Mouse (Mus musculus) kidney, embryonic 15.5 days (tissue): Measurements from ENCODE around the gene Zfp619. TPM values are rescaled to one million over a fixed set of nuclear protein-coding genes. Genes with fewer than 3 reads are reported as not detected.
"Not testable (repeated sequence)": the region's sequence is repeated elsewhere in the genome, so short reads cannot be mapped to it uniquely, and the experiment has no call there.

ENCODE experiments used
- ATAC-seq: fragments of 200-750 bp; cut with Nextera tagmentation; replicated peaks from 2 replicates; pipeline ENCODE4 v1.8.0; 2017; ENCODE audit warnings: moderate TSS enrichment; ENCODE audit not compliant: low FRiP score
- H3K27ac ChIP-seq: fragments of 300-500 bp; sonication (generic); 2 replicates; pipeline ENCODE4 v1.5.1; 2015; ENCODE audit warnings: mild to moderate bottlenecking, inconsistent platforms
- H3K27me3 ChIP-seq: fragments of 300-500 bp; sonication (generic); 2 replicates; pipeline ENCODE4 v1.6.1; 2015; ENCODE audit warnings: inconsistent platforms
- H3K36me3 ChIP-seq: fragments of 300-500 bp; sonication (generic); 2 replicates; pipeline ENCODE4 v1.6.1; 2015; ENCODE audit warnings: inconsistent platforms
- H3K4me1 ChIP-seq: fragments of 300-500 bp; sonication (generic); 2 replicates; pipeline ENCODE4 v1.6.1; 2015; ENCODE audit warnings: inconsistent platforms
- H3K4me2 ChIP-seq: fragments of 300-500 bp; sonication (generic); 2 replicates; pipeline ENCODE4 v1.6.1; 2015; ENCODE audit warnings: moderate library complexity, mild to moderate bottlenecking, inconsistent platforms
- H3K4me3 ChIP-seq: fragments of 300-500 bp; sonication (generic); replicated peaks from 2 replicates; pipeline ENCODE4 v1.5.1; 2015; ENCODE audit warnings: mild to moderate bottlenecking, inconsistent platforms
- H3K9ac ChIP-seq: fragments of 300-500 bp; sonication (generic); 2 replicates; pipeline ENCODE4 v1.6.1; 2015; ENCODE audit warnings: mild to moderate bottlenecking, inconsistent platforms
- H3K9me3 ChIP-seq: fragments of 300-500 bp; sonication (generic); replicated peaks from 2 replicates; pipeline ENCODE4 v1.6.1; 2016; ENCODE audit warnings: inconsistent platforms
- WGBS: fragments of 180-500 bp; shearing (Covaris S2); methylation state at CpG from one replicate; pipeline ENCODE4 v1.1.7; 2015; ENCODE audit warnings: mixed read lengths; 5-methylcytosine and 5-hydroxymethylcytosine counted together
- polyA plus RNA-seq: library from polyadenylated mRNA; unstranded; fragments of >200 nt; fragmentation: Nextera tagmentation; extraction: Ambion mirVana; gene quantifications from 2 replicates; pipeline ENCODE4 v1.2.1, GENCODE M21; 2015

Gene Zfp619
- polyA plus RNA-seq, 1 experiment from 2014 or later: 1.8 TPM

GRCm38 (mm10) chr7:39545134-39545533, 27.6 kb downstream of the Zfp619 start:
- peaks cover 16% of the 10 kb centered on the region for H3K4me1 ChIP-seq
- peak overlapping the region; percentile 95 for H3K27ac ChIP-seq
- ATAC-seq: no peak
- 37% methylated on average over 10 of the region's 10 CpGs for WGBS
- H3K36me3 ChIP-seq: no peaks in the 10 kb centered on the region
- peak overlapping the region; percentile 63 for H3K4me2 ChIP-seq
- peak overlapping the region; percentile 69 for H3K9ac ChIP-seq
- H3K4me3 ChIP-seq: peak overlapping the region; percentile 61
- H3K27me3 ChIP-seq: no peaks in the 10 kb centered on the region
- H3K9me3 ChIP-seq: no peaks in the 10 kb centered on the region

GRCm38 (mm10) chr7:39549336-39549735, 31.8 kb downstream of the Zfp619 start:
- no peak for ATAC-seq

GRCm38 (mm10) chr7:39551976-39552891, 34.7 kb downstream of the Zfp619 start:
- H3K9ac ChIP-seq: peak overlapping the region; percentile 66
- 3% methylated on average over 52 of the region's 52 CpGs for WGBS
- peak overlapping the region; percentile 61 for H3K4me2 ChIP-seq
- peak overlapping the region; percentile 83 for H3K4me3 ChIP-seq
- H3K36me3 ChIP-seq: peaks cover 19% of the 10 kb centered on the region
- H3K27ac ChIP-seq: peak overlapping the region; percentile 97
- peaks cover 10% of the 10 kb centered on the region for H3K4me1 ChIP-seq
- no peaks in the 10 kb centered on the region for H3K9me3 ChIP-seq
- ATAC-seq: peak; percentile 100
- H3K27me3 ChIP-seq: no peaks in the 10 kb centered on the region

More at GRCm38 (mm10) chr7:39549336-39549735, 31.8 kb downstream of the Zfp619 start:
- Histone ChIP-seq H3K4me3 (no peak overlapping the region), H3K36me3 (no peaks in the 10 kb centered on the region), H3K9me3 (no peaks in the 10 kb centered on the region), H3K27ac (no peak overlapping the region), H3K4me1 (peaks cover 14% of the 10 kb centered on the region), H3K27me3 (no peaks in the 10 kb centered on the region), H3K9ac (no peak overlapping the region), H3K4me2 (no peak overlapping the region)
- 86% methylated on average over 2 of the region's 2 CpGs for WGBS

- H3K27me3 ChIP-seq: no peaks in the 10 kb centered on the region
- H3K9ac ChIP-seq: peak overlapping the region; percentile 66
- H3K36me3 ChIP-seq: peaks cover 26% of the 10 kb centered on the region
- H3K4me1 ChIP-seq: peaks cover 10% of the 10 kb centered on the region
- peak overlapping the region; percentile 83 for H3K4me3 ChIP-seq
- no peaks in the 10 kb centered on the region for H3K9me3 ChIP-seq
- peak overlapping the region; percentile 97; the same call in 1 of the 2 replicates for H3K27ac ChIP-seq
- whole genome bisulfite sequencing: 6% methylated on average over 5 of the region's 5 CpGs
- ATAC-seq: no peak
- H3K4me2 ChIP-seq: peak overlapping the region; percentile 61
These were observed 35.4 kb downstream of the Zfp619 start for GRCm38 (mm10) chr7:39552993-39553392.

- Histone ChIP-seq H3K27me3 (no peaks in the 10 kb centered on the region), H3K36me3 (peaks cover 33% of the 10 kb centered on the region), H3K9ac (no peak overlapping the region), H3K9me3 (no peaks in the 10 kb centered on the region), H3K4me1 (peaks cover 10% of the 10 kb centered on the region), H3K27ac (no peak overlapping the region), H3K4me2 (no peak overlapping the region), H3K4me3 (no peak overlapping the region)
- ATAC-seq: no peak
- WGBS: 76% methylated on average over 4 of the region's 4 CpGs
These were observed 36.3 kb downstream of the Zfp619 start for GRCm38 (mm10) chr7:39553871-39554270.

GRCm38 (mm10) chr7:39580066-39580465, 62.5 kb downstream of the Zfp619 start:
- WGBS: 73% methylated on average over 2 of the region's 2 CpGs
- no peak overlapping the region for H3K4me2 ChIP-seq
- H3K9ac ChIP-seq: no peak overlapping the region
- no peak overlapping the region for H3K27ac ChIP-seq
- H3K9me3 ChIP-seq: no peaks in the 10 kb centered on the region
- H3K4me3 ChIP-seq: no peak overlapping the region
- ATAC-seq: no peak
- H3K4me1 ChIP-seq: no peaks in the 10 kb centered on the region
- H3K36me3 ChIP-seq: no peaks in the 10 kb centered on the region
- H3K27me3 ChIP-seq: no peaks in the 10 kb centered on the region

GRCm38 (mm10) chr7:39580601-39581000, 63.0 kb downstream of the Zfp619 start:
- WGBS: 87% methylated on average over 2 of the region's 2 CpGs
- no peak overlapping the region for H3K4me3 ChIP-seq
- no peaks in the 10 kb centered on the region for H3K27me3 ChIP-seq
- no peak overlapping the region for H3K4me2 ChIP-seq
- no peak for ATAC-seq
- H3K9ac ChIP-seq: no peak overlapping the region
- no peak overlapping the region for H3K27ac ChIP-seq
- H3K36me3 ChIP-seq: no peaks in the 10 kb centered on the region
- no peaks in the 10 kb centered on the region for H3K9me3 ChIP-seq
- no peaks in the 10 kb centered on the region for H3K4me1 ChIP-seq

- ATAC-seq, H3K27me3 ChIP-seq, H3K4me3 ChIP-seq, H3K36me3 ChIP-seq, H3K9ac ChIP-seq, H3K4me1 ChIP-seq, H3K4me2 ChIP-seq, H3K27ac ChIP-seq, H3K9me3 ChIP-seq: not testable (repeated sequence)
- 76% methylated on average over 6 of the region's 6 CpGs for WGBS
These were observed 69.3 kb downstream of the Zfp619 start for GRCm38 (mm10) chr7:39586834-39587233.

- ATAC-seq: no peak; the same call in 1 of the 2 replicates
- Histone ChIP-seq H3K4me3 (peak overlapping the region; percentile 50), H3K9me3 (no peaks in the 10 kb centered on the region), H3K36me3 (no peaks in the 10 kb centered on the region), H3K9ac (0 out of 2 replicates have a peak overlapping the region, but pooled peaks have one; percentile 44), H3K27ac (no peak overlapping the region), H3K4me2 (peak overlapping the region; percentile 71), H3K27me3 (no peaks in the 10 kb centered on the region), H3K4me1 (no peaks in the 10 kb centered on the region)
- 92% methylated on average over 1 of the region's 1 CpGs for WGBS
These were observed 70.5 kb downstream of the Zfp619 start for GRCm38 (mm10) chr7:39588037-39588436.

GRCm38 (mm10) chr7:39588471-39589041, 71.0 kb downstream of the Zfp619 start:
- Histone ChIP-seq H3K9ac (peak overlapping the region; percentile 44; the same call in 1 of the 2 replicates), H3K4me3 (peak overlapping the region; percentile 50), H3K4me2 (peak overlapping the region; percentile 71)
- H3K9me3 ChIP-seq, H3K27me3 ChIP-seq, H3K27ac ChIP-seq, H3K4me1 ChIP-seq, H3K36me3 ChIP-seq: not testable (repeated sequence)
- peak; percentile 93 for ATAC-seq
- WGBS: under 1% methylated on average over 55 of the region's 62 CpGs

- not testable (repeated sequence) for H3K27me3 ChIP-seq, H3K9me3 ChIP-seq, H3K36me3 ChIP-seq, H3K27ac ChIP-seq, H3K4me1 ChIP-seq
- peak overlapping the region; percentile 71 for H3K4me2 ChIP-seq
- H3K4me3 ChIP-seq: peak overlapping the region; percentile 50
- WGBS: 45% methylated on average over 7 of the region's 7 CpGs
- ATAC-seq: peak; percentile 30; the same call in 1 of the 2 replicates
- H3K9ac ChIP-seq: 0 out of 2 replicates have a peak overlapping the region, but pooled peaks have one; percentile 44
These were observed 71.5 kb downstream of the Zfp619 start for GRCm38 (mm10) chr7:39589044-39589443.
